Mouse (Mus musculus) forebrain, embryonic 14.5 days (tissue): Measurements from ENCODE around the gene Acd. TPM values are rescaled to one million over a fixed set of nuclear protein-coding genes. Genes with fewer than 3 reads are reported as not detected.

ENCODE experiments used
- ATAC-seq: fragments of 200-750 bp; cut with Nextera tagmentation; 2 replicates; pipeline ENCODE4 v1.8.0; 2017; ENCODE audit warnings: mild to moderate bottlenecking, moderate library complexity
- DNase-seq: peaks from one replicate; pipeline ENCODE4 v3.0.0-alpha.2; 2015; ENCODE audit warnings: low spot score
- H3K27ac ChIP-seq: fragments of 300-500 bp; sonication (generic); 2 replicates; pipeline ENCODE4 v1.5.1; 2014; ENCODE audit warnings: low read depth, mild to moderate bottlenecking, control low read depth, low read length, moderate library complexity
- H3K27me3 ChIP-seq: fragments of 300-500 bp; sonication (generic); replicated peaks from 2 replicates; pipeline ENCODE4 v1.6.1; 2014; ENCODE audit warnings: low read length, control low read depth, mixed read lengths; ENCODE audit not compliant: control insufficient read depth, insufficient read depth
- H3K36me3 ChIP-seq: fragments of 300-500 bp; sonication (generic); 2 replicates; pipeline ENCODE4 v1.6.1; 2014; ENCODE audit warnings: low read length, control low read depth; ENCODE audit not compliant: control insufficient read depth, insufficient read depth
- H3K4me1 ChIP-seq: fragments of 300-500 bp; sonication (generic); 2 replicates; pipeline ENCODE4 v1.6.1; 2014; ENCODE audit warnings: antibody characterized with exemption, low read length, control low read depth; ENCODE audit not compliant: control insufficient read depth, insufficient read depth
- H3K4me2 ChIP-seq: fragments of 300-500 bp; sonication (generic); 2 replicates; pipeline ENCODE4 v1.6.1; 2014; ENCODE audit warnings: mild to moderate bottlenecking, control low read depth, low read length
- H3K4me3 ChIP-seq: fragments of 300-500 bp; sonication (generic); 2 replicates; pipeline ENCODE4 v1.5.1; 2014; ENCODE audit warnings: low read depth, low read length, control low read depth
- H3K9ac ChIP-seq: fragments of 300-500 bp; sonication (generic); 2 replicates; pipeline ENCODE4 v1.6.1; 2014; ENCODE audit warnings: mild to moderate bottlenecking, low read length, control low read depth, moderate library complexity
- H3K9me3 ChIP-seq: fragments of 300-500 bp; sonication (generic); replicated peaks from 2 replicates; pipeline ENCODE4 v1.6.1; 2016; ENCODE audit warnings: low read length, control low read depth, mixed read lengths; ENCODE audit not compliant: control insufficient read depth
- WGBS: fragments of 180-500 bp; shearing (Covaris S2); extraction: QIAGEN DNeasy Blood & Tissue Kit; methylation state at CpG from one replicate; pipeline ENCODE4 v1.1.7; 2014; 5-methylcytosine and 5-hydroxymethylcytosine counted together
- polyA plus RNA-seq: library from polyadenylated mRNA; unstranded; fragments of >200 nt; fragmentation: Nextera tagmentation; extraction: Ambion mirVana; gene quantifications from 2 replicates; pipeline ENCODE4 v1.2.1, GENCODE M21; 2014

Gene Acd
- polyA plus RNA-seq, 1 experiment from 2014 or later: 79.7 TPM

DNA sequence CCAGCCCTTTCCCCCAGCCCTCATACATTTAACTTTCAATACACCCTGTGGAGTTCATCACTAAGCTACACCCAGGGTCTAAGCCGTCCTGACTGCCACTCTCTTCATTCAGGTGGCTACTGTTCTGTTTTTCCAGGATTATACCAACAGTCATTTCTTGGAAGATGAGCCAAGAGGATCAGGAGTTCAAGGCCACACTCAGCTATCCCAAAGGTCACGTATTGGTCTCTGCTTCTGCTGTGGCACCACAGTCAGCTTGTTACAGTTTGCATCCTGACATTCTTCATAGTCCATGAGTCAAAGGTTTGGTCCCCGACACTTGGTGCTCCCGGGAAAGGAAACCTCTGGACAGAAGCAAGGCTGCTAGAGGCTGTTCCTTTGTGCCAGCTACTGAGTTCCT is 18.7 kb upstream of the Acd start:
- no peak overlapping the region for H3K4me2 ChIP-seq
- H3K9me3 ChIP-seq: no peaks in the 10 kb centered on the region
- 90% methylated on average over 4 of the region's 4 CpGs for WGBS
- no peaks in the 10 kb centered on the region for H3K27me3 ChIP-seq
- H3K9ac ChIP-seq: no peak overlapping the region
- no peak for ATAC-seq
- H3K4me1 ChIP-seq: no peaks in the 10 kb centered on the region
- peaks cover 41% of the 10 kb centered on the region for H3K36me3 ChIP-seq
- no peak overlapping the region for H3K4me3 ChIP-seq
- DNase-seq: no peak
- H3K27ac ChIP-seq: no peak overlapping the region

DNA sequence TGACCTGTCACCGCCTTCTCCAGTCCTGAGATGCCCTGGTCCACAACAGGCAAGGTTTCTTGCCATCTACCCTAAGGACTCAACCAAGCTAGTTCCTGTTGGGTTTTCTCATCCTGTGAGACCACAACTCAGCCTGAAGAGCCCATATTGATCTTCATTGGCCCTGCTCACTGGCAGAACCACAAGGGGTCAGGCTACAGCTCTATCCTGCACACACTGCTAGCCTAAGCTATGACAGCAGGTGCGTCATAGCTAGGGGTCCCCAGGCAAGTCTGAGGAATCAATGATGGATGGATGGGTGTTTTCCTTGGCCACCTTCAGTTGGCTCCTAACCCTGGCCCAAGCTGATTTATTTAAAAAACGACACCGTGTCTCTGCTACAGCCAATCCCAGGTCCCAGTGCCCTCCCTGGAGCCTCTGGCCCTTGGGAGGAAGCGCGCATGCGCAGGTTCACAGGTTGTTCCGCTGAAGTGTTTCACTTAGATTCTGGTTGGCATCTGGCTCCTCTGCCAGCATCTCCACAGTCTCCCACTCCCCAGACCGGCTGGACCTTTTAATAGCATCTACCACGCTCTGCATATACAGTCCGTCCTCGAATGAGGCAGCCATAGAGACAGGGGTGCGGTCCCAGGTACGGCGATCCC is 15.5 kb upstream of the Acd start:
- Histone ChIP-seq H3K4me2 (no peak overlapping the region), H3K9me3 (no peaks in the 10 kb centered on the region), H3K27ac (no peak overlapping the region), H3K4me3 (no peak overlapping the region), H3K9ac (no peak overlapping the region), H3K36me3 (peaks cover 31% of the 10 kb centered on the region), H3K4me1 (no peaks in the 10 kb centered on the region), H3K27me3 (no peaks in the 10 kb centered on the region)
- WGBS: 95% methylated on average over 15 of the region's 15 CpGs
- DNase-seq (no peak), ATAC-seq (no peak)

DNA sequence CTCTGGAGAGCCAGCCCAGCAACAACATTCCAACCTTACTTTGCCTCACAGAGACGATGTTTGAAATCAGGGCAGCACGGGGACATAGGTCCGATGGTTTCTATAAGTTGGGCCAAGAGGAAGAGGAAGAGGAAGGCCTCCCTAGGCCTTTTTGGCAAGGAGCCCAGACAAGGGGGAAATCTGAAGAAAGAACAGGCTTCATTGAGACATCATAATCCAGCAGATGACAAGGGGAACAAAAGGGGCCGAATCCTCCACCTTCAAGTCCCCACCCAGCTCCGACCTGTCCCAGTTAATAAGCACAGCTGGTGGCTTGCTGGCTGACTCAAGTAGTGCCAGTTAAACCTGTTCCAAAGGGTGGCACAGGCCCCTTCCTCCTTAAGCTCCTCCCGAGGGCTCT is 14.1 kb upstream of the Acd start:
- H3K27me3 ChIP-seq: no peaks in the 10 kb centered on the region
- H3K9ac ChIP-seq: no peak overlapping the region
- no peak for ATAC-seq
- peak; percentile 21 for DNase-seq
- H3K4me2 ChIP-seq: no peak overlapping the region
- no peak overlapping the region for H3K27ac ChIP-seq
- H3K4me3 ChIP-seq: no peak overlapping the region
- peaks cover 25% of the 10 kb centered on the region for H3K36me3 ChIP-seq
- H3K9me3 ChIP-seq: no peaks in the 10 kb centered on the region
- 74% methylated on average over 6 of the region's 6 CpGs for WGBS
- no peaks in the 10 kb centered on the region for H3K4me1 ChIP-seq

DNA sequence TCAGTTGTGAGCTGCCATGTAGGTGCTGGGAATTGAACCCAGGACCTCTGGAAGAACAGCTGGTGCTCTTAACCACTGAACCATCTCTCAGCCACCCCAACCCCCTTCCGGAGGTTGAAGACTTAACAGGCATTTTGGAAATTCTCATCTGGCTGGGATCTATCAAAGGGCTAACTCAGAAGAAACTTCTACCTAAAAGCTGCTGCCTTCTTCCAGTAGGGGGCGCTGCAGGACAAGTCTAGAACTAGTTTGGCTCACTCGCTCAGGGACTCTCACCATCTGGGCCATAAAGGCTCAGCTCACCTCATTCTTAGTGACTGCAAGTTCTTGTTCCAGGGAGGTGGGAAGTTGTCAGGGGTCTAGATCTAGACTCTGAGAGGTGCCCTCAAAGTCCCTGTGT is 13.2 kb upstream of the Acd start:
- Histone ChIP-seq H3K9me3 (no peaks in the 10 kb centered on the region), H3K27me3 (no peaks in the 10 kb centered on the region), H3K4me3 (no peak overlapping the region), H3K4me1 (no peaks in the 10 kb centered on the region), H3K36me3 (peaks cover 25% of the 10 kb centered on the region), H3K27ac (no peak overlapping the region), H3K4me2 (no peak overlapping the region), H3K9ac (no peak overlapping the region)
- 6% methylated on average over 3 of the region's 3 CpGs for WGBS
- ATAC-seq (peak; percentile 49), DNase-seq (peak; percentile 93)

DNA sequence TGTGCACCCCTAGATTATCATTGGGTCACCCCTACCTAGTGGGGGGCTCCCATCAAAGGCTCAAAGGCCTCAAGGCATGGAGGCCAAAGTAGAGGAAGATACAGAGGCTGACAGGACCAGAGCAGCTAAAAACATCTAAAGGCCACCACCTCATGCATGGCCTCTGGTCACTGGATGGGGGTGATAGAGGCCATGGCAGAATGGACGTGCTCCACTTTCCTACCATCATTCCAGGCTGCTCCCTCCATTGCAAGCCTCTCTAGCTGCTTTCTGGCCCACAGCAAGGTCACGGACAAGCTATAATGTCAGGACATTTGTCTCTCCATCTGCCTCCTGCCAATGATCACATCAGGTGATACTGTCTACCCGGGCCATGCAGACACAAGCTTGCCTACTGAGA is 11.4 kb upstream of the Acd start:
- Histone ChIP-seq H3K36me3 (peaks cover 23% of the 10 kb centered on the region), H3K4me3 (no peak overlapping the region), H3K27me3 (no peaks in the 10 kb centered on the region), H3K4me2 (no peak overlapping the region), H3K27ac (no peak overlapping the region), H3K9me3 (no peaks in the 10 kb centered on the region), H3K9ac (no peak overlapping the region), H3K4me1 (peaks cover 2% of the 10 kb centered on the region)
- no peak for ATAC-seq
- 89% methylated on average over 3 of the region's 3 CpGs for WGBS
- no peak for DNase-seq

DNA sequence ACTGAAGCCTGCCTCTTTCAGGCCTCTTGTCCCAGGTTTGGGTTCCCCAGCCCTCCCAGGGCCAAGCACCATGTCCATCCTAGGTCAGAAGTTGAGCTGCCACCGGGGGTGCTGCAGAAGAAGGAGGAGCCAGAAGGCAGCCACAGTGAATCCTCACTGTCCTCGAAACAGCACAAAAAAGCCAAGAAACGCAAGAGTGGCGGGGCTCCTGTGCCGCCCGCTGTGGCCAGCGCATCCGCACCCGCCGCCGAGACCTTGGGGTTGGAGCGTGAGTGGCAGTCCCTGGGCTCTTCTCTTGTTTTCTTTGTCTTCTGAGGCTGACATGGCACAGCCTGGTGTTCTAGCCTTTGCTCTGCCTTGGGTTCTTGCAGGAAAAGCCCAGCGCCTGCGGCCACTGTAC is 8.4 kb upstream of the Acd start:
- peaks cover 8% of the 10 kb centered on the region for H3K4me1 ChIP-seq
- no peaks in the 10 kb centered on the region for H3K9me3 ChIP-seq
- no peak overlapping the region for H3K9ac ChIP-seq
- peaks cover 1% of the 10 kb centered on the region; the same call in 1 of the 2 replicates for H3K36me3 ChIP-seq
- DNase-seq (no peak), ATAC-seq (no peak)
- no peak overlapping the region for H3K4me2 ChIP-seq
- no peak overlapping the region for H3K4me3 ChIP-seq
- WGBS: 86% methylated on average over 14 of the region's 14 CpGs
- no peak overlapping the region for H3K27ac ChIP-seq
- no peaks in the 10 kb centered on the region for H3K27me3 ChIP-seq

DNA sequence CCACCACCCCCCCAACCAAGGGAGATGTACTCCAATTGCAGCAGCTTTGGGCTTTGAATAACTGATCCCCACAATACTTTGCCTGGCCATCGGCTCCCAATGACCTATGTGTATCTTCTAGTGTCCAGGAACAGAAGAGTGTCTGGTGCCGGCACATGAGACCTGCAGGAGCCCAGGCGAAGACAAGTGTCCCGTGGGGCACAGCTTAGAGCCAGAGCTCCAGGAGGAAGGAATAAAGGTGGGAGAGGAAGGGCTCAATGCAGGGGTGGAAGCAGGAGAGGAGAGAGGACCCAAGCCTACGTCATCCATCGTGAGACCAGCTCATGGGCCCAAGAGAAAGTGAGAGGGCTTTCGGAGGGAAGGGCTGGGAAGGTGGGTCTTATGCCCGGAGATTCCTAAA is 7.8 kb upstream of the Acd start:
- no peak overlapping the region for H3K4me3 ChIP-seq
- H3K9me3 ChIP-seq: no peaks in the 10 kb centered on the region
- H3K4me1 ChIP-seq: peaks cover 8% of the 10 kb centered on the region
- ATAC-seq: no peak
- peaks cover 7% of the 10 kb centered on the region for H3K36me3 ChIP-seq
- no peak for DNase-seq
- no peak overlapping the region for H3K9ac ChIP-seq
- WGBS: 92% methylated on average over 8 of the region's 8 CpGs
- no peak overlapping the region for H3K27ac ChIP-seq
- no peaks in the 10 kb centered on the region for H3K27me3 ChIP-seq
- H3K4me2 ChIP-seq: no peak overlapping the region

DNA sequence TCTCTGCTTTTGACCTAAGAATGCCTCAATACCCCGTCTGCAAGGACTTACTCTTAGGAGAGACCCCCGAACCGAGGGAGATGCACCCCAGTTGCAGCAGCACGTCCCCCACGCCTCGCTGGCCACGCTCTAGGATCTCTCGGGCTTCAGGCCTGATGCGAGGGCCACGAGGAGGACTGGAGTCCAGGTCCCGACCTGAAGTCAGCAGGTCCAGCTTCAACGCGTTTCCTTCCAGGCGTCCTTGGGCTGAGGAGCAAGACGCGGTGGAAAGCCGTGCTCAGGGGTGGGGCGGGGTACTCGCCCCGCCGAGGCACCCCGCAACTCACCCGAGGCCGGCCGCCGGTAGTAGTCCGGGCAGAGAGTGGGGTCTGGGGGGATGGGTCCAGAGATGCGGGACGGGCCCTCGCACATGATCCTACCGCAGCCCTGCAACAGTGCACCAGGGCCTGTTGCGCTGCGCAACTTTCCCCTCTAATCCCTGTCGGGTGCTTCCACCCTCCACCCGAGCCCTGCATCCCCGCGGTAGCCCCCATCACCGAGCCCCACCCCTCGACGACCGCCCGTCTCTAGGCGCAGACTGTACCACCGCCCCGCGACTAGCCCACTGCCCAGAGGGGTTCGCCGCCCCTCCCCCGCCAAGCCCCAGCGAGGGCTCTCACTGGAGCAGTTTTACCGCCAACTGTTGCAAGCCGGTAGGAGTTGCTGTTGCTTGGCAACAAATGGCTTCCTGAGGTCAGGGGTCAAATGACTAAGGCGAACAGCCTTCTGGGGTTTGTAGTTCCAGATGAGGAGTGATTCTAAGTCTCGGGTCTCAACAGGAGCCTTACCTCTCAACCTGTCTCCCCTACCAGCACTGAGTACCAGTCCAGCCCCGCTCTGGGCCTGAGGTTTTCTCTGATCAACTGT is 6.8 kb upstream of the Acd start, which contains the start of the genes 4933405L10Rik and Enkd1:
TSS of gene 4933405L10Rik (plus strand) at position 158 of the 906 bp plus-strand sequence.
TSS of gene Enkd1 (minus strand) at position 713 of the 906 bp plus-strand sequence.
- H3K4me1 ChIP-seq: peaks cover 8% of the 10 kb centered on the region
- H3K4me3 ChIP-seq: peak within 1 kb of the TSS; percentile 59
- under 1% methylated on average over 50 of the region's 55 CpGs for WGBS

DNA sequence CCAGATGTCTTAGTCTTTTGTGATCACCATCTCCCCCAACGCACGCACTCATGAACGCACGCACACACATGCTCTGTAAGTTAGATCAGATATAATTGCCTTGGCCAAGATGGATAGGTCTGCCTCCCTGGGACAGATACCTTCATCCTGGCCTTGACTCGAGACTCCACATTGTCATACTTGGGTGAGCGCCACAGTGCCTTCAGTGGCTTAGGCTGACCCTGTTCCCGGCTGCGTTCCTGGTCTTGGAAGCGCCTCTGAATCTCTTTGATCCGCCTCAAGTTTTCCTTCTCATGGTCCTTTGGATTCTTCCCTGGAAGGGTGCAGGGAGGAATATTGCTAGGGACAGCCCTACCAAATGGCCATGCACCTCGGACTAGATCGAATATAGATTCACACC is 5.5 kb upstream of the Acd start:
- Histone ChIP-seq H3K27ac (no peak overlapping the region), H3K27me3 (no peaks in the 10 kb centered on the region), H3K4me1 (peaks cover 13% of the 10 kb centered on the region), H3K4me3 (peak overlapping the region; percentile 59; the same call in 1 of the 2 replicates), H3K9ac (peak overlapping the region; percentile 73; the same call in 1 of the 2 replicates), H3K36me3 (peaks cover 19% of the 10 kb centered on the region), H3K9me3 (no peaks in the 10 kb centered on the region), H3K4me2 (peak overlapping the region; percentile 89)
- ATAC-seq: no peak
- WGBS: 75% methylated on average over 12 of the region's 12 CpGs
- DNase-seq: no peak

More for the DNA sequence above, 6.8 kb upstream of the Acd start, which contains the start of the genes 4933405L10Rik and Enkd1:
- DNase-seq (peak; percentile 98), ATAC-seq (peak; percentile 87)
- Histone ChIP-seq H3K9ac (peak within 1 kb of the TSS; percentile 73), H3K27me3 (no peaks in the 10 kb centered on the region), H3K27ac (no peak within 1 kb of the TSS), H3K36me3 (peaks cover 15% of the 10 kb centered on the region), H3K9me3 (no peaks in the 10 kb centered on the region), H3K4me2 (peak within 1 kb of the TSS; percentile 89)
